Mouse (Mus musculus) erythroid progenitor cell, adult 5-6 weeks (primary cell): Measurements from ENCODE around the gene Slc30a10. TPM values are rescaled to one million over a fixed set of nuclear protein-coding genes. Genes with fewer than 3 reads are reported as not detected.

ENCODE experiments used
- ATAC-seq: replicated peaks from 2 replicates; pipeline ENCODE4 v1.8.0; 2016; ENCODE audit warnings: moderate number of reproducible peaks, mild to moderate bottlenecking, moderate TSS enrichment, inconsistent platforms; ENCODE audit not compliant: poor library complexity, low FRiP score, severe bottlenecking
- total RNA-seq, 2 experiments: library from RNA; stranded (forward) in 1 of 2; stranded (reverse) in 1 of 2; fragments of 150-400 nt in 1 of 2; fragments of 186-747, 209-891 nt in 1 of 2; gene quantifications; 2 replicates each; pipeline versions ENCODE4 v1.2.3 to v1.2.4; 2015 to 2017; ENCODE audit warnings: low replicate concordance in 2 of 2

Slc30a10 gene
- 6.8 and 17.6 TPM in 2 replicates for total RNA-seq (2015; ENCODE audit: low replicate concordance)
- total RNA-seq (2017; ENCODE audit: low replicate concordance): 7.7 and 8.9 TPM in 2 replicates

GRCm38 (mm10) chr1:185454575-185454954 is at the start of gene Slc30a10:
Gene Slc30a10 (plus strand): TSS chr1:185454848.
- peak; percentile 96 for ATAC-seq

DNA sequence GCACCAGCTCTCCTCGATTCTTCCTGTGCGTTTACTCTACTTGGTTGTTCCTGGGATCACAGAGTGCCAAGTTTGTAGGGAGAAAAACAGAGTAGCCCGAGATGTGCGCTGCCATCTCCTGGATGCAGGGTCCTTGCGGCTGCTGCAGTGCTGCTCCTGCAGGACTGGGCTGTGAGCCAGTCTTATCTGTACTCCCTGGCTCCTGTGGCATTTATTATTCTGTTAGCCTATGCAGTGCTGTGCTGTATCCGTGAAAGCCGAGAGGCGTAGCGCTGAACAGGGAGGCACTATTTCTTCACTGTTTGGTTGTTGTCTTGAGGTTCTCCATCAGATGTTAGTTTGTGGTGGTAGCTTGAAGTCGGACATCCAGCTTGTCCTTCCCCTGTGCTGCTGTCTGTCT is 48.7 kb upstream of the Slc30a10 start:
- no peak for ATAC-seq

DNA sequence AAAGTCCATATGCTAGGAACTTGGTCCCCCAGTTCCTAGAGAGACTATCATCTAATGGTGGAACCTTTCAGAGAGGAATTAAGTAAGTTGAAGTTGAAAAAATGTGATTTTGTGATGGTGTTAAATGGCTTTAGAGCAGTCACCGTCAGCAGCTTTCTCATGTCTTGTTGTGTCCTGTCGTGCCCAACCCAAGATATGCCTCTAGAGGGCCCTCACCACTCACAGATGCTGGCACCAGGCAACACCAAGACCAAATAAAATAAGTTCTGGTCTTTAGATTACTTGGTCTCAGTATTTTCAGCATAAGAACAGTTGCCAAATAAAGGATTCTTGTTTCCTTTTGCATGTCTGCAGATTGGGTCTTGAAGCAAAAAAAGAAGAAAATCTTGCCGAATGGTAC is 44.8 kb upstream of the Slc30a10 start:
- peak; percentile 67; the same call in 1 of the 2 replicates for ATAC-seq

GRCm38 (mm10) chr1:185418011-185418410 is 36.6 kb upstream of the Slc30a10 start:
- ATAC-seq: no peak

DNA sequence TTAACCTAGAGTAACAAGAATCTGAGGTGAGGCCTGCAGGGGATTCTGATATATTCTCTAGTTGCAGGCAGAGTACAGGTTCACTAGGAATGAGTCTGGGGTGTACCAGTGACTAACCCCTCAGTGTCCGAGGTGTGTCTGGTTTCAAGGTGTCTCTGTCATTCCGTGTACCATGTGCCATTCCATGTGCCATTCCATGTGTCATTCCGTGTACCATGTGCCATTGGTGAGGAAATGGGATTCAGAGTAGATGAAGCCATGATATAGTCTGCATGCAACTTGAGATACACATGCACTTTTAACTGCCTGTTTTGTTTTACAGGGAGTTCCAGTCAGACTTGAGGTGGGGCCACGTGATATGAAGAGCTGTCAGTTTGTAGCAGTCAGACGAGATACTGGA is 34.8 kb upstream of the Slc30a10 start:
- ATAC-seq: no peak

DNA sequence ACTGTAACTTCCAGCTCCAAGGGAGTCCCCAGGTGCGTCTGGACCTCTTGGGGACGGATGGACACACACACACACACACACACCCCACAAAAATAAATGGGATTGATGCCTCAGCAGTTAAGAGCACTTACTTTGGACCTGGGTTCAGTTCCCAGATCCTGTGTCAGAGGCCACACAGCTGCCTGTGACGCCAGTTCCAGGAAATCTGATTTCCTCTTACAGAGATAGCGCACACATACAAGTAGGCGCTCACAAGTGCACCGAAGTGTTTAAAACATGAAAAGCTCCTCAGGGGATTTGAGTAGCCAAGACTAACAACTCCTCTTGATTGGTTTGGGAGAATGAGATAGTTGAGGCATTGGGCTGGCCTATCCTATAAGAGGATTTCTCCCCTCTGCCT is 33.9 kb upstream of the Slc30a10 start:
- no peak for ATAC-seq

- ATAC-seq: no peak
Observed at GRCm38 (mm10) chr1:185426583-185426982, 28.1 kb upstream of the Slc30a10 start.

DNA sequence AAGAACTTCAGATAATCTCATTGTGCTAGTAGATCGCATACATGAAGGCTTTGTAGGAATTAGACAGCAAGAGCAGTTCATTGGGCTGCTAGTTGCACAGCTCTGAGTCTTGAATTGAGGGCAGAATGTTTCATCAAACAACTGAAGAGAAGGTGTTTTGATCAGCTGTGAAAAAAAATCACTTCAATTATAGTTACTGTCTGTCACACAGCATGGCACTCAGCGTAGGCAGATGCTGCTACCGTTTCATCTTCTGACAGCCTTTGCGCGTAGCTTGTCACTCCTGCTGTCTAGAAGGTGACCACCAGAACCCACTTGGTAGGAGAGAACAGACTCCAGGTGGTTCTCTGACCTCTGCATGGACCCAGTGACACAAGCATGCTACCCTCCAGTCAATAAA is 24.2 kb upstream of the Slc30a10 start:
- no peak for ATAC-seq

DNA sequence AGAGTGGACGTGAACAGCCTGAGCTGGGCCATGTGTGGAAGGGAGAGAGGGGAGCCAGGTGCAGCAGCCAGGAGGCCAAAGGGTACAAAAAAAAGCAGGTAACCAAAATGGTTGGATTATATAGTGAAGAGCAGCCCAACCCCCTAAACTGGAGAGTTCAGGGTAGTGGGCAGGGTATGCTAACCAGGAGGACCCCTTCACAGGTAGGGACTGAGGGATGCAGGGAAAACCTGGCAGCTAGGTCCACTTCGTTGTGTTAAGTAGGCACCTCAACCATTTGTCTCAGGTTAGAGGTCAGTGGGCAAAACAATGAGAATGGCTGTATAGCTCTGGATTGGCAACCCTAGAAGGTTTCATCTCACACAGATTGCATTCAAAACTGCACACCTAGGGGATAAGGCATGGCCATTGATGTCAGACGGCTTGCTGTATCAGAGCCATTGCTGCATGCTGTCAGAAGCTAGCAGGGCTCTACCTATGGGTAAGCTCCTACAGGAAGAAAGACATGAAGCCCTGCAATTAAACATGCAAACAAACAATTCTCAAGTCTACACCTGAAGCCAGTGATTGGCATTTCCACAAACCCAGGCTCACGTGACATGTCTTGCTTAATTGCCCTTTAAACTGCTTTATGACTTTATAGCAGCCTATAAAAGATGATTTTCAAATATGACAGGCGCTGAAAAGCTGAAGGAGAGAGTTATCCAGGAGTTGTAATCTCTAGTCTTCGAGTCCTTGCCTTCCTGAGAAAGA is 23.2 kb upstream of the Slc30a10 start:
- no peak for ATAC-seq

DNA sequence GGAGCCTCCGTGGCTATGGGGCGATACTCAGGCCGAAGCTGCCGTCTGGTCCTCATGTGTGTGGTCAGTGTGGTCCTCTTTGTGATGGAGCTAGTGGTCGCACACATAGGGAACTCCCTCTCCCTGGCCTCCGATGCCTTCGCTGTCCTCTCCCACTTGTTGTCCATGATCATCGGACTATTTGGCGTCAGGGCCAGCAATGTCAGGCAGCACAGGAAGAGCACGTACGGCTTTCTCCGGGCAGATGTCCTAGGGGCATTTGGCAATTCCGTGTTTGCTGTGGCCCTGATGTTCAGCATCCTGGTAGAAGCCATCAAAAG is 22.7 kb upstream of the Slc30a10 start:
- no peak for ATAC-seq

- ATAC-seq: 0 out of 2 replicates have a peak, but pooled peaks have one; percentile 39
Observed at GRCm38 (mm10) chr1:185433112-185433511, 21.5 kb upstream of the Slc30a10 start.

GRCm38 (mm10) chr1:185438841-185439580 is 15.6 kb upstream of the Slc30a10 start:
- no peak for ATAC-seq

DNA sequence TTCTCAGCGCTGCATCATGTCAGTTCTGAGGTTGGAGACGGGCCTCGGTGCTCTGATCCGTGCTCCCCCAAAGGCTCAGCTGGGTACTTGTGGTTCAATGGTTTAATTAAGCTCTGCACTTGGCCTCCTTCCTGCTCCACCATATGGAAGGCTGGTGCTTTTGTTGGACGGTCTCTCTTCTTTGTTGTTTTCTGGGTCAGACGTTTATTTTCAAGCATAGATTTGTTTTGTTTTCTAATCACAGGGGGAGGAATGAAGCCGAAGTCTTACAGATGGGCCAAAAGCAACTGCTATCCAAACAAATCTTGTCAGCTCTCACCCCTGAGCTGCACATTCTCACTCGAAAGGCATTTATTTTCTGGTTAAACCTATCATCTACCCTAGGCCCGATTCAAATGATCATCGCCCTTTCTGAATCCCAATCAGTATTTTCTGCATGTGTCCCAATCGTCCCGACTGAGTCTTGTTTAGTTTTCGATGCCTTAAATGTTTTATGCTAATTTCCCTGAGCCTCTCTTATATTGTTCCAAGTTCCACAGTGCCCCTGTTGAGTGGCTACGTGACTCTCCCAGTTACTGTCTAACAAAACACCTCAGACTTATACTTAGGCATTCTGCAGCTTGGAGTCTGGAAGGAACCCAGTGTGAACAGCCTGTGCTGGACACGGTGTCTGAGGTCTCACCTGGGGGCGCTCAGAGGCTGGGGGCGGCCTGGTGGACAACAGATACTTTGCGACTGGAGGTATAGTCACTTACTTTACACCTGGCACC is 12.8 kb upstream of the Slc30a10 start:
- ATAC-seq: no peak

DNA sequence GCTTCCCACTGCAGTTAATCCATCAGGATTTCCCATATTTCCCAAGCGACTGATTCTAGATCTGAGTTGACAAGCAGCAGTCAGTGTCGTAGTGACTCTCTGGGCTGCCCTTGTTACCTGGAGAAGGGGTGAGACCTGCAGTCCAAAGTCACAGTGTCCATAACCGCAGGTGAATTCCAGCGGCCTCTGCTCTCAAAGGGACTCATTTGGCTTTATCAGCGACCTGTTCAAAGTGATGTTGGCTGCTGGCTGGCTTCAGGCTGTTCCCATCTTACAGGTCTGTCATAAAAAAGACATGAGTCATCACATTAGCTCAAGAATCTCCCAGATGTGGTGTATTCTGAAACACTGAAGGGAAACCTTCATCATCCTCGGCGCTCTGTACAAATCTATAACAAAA is 5.7 kb upstream of the Slc30a10 start:
- ATAC-seq: no peak

GRCm38 (mm10) chr1:185449727-185450126 is 4.9 kb upstream of the Slc30a10 start:
- no peak for ATAC-seq

DNA sequence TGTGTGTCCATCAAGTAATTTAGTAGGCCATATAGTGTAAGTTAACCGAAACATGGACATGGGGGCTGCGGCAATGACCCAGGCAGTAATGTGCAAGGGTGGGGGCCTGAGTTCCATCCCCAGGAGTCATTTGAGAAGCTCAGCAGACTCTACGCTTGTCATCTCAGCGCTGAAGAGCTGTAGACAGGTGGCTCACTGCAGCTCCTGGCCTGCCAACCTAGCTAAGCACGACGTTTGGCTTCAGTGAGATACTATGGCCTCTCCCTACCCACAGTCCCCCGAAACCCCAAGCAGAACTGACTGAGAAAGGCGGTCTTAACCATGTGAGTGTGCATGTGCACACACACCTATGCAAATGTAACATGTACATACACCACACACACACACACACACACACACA is 3.6 kb upstream of the Slc30a10 start:
- ATAC-seq: no peak

- no peak for ATAC-seq
Observed at GRCm38 (mm10) chr1:185451495-185451894, 3.2 kb upstream of the Slc30a10 start.

DNA sequence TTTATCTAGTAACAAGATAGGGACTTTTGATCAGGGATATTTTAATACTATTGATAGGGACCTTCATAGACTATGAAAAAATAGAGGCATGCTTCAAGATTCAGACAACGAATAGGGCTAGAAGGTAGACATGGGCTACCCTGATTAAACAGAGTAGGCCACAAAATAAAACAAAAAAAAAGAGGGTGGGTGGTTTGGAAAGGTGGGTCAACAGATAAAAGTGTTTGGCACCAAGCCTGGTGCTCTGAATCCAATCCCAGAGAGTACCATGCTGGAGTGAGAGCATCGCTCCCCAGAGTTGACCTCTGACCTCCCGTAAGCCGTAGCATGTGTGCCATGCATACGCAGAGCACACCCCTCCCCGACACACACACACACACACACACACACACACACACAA is 2.2 kb upstream of the Slc30a10 start:
- no peak for ATAC-seq

DNA sequence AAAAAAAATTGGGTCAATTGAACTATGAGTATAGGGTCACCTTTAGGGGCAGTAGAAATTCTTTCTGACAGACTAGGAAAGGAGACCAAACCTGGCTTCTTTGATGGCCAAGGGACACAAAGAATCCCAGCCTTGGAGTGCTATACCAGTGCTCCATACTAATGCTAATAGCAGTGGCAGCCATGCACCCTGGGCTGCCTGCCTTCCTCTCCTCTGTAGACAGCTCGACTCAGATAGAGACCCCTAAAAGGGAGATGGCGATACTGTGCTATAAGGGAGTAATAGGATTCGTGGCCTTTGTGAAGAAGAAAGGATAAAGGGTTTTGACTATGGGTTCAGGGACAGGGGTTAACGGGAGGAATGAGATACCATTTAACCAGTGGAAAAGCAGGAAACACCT is 504 bp upstream of the Slc30a10 start:
- no peak for ATAC-seq

DNA sequence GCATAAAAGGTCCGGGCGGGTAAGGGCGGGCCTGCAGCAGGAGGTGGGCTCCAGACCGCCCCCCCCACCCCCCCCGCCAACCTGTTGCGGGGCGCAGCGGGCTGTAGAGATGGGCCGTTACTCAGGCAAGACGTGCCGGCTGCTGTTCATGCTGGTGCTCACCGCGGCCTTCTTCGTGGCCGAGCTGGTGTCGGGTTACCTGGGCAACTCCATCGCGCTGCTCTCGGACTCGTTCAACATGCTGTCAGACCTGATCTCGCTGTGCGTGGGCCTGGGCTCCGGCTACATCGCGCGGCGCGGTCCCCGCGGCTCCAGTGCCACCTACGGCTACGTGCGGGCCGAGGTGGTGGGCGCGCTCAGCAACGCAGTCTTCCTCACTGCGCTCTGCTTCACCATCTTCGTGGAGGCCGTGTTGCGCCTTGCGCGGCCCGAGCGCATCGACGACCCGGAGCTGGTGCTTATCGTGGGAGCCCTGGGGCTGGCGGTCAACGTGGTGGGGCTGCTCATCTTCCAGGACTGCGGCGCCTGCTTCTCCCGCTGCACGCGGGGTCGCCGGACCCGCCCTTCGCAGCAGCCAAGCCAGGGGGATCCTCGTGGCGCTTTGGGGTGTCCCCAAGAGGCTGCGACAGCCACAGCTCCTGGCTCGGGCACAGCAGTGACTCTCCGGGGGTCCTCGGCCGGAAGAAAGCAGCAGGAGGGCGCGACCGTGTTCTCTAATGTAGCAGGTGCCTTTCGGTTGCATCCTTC is 480 bp downstream of the Slc30a10 start:
- ATAC-seq: peak; percentile 11
